Comparison of ENCODE assay signal across 9 mouse cellular contexts in the genomic region with DNA sequence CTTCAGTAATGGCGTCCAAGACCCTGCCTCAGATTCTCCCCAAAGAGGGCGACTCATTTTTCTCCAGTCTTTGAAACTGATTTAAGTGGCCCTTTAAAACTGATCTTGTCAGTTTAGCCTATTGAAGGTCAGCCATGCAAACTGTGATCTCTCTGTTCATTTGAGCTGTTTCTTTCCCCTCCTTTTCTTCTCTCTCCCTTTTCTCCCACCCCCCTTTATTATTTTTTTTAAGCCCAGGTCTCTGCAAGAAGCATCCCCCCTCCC. TPM values are rescaled to one million over a fixed set of nuclear protein-coding genes. Genes with fewer than 3 reads are reported as not detected.
DNase-seq lines count a peak whose midpoint lies in the region; ATAC-seq and TF ChIP-seq lines count a peak whose summit lies in the region.
"Had no signal": no experiment of that assay in that cellular context is flagged by ENCODE, and none has a peak within 500 bp of the region (broad histone marks: within the 10 kb centered on the region; RNA-seq: fewer than 3 reads in every experiment).

No protein-coding gene starts in this region.

- H3K9me3 ChIP-seq in lung, embryonic 14.5 days (ENCODE audit: low read depth, low read length): no peaks in the 10 kb centered on the region
- H3K9me3 ChIP-seq in forebrain, embryonic 16.5 days (ENCODE audit: control insufficient read depth, low read length): no peaks in the 10 kb centered on the region
- H3K9me3 ChIP-seq in liver, embryonic 11.5 days (ENCODE audit: control insufficient read depth, low read length): no peaks in the 10 kb centered on the region
- H3K9me3 ChIP-seq in stomach, embryonic 15.5 days: no peaks in the 10 kb centered on the region

- no peak for DNase-seq in lung, embryonic 14.5 days
- no peak for DNase-seq in lung, postnatal 36 days
- DNase-seq in liver, embryonic 11.5 days (ENCODE audit: low spot score): no peak
- DNase-seq in frontal cortex, postnatal 25 days (ENCODE audit: low spot score in 2 of 2): no peak
- DNase-seq: cerebellum, adult 9-11 months; right cerebral cortex, postnatal 14 days had no signal

- peak overlapping the region; percentile 69 for H3K4me2 ChIP-seq in lung, embryonic 14.5 days
- peak overlapping the region; percentile 90 for H3K4me2 ChIP-seq in forebrain, embryonic 16.5 days (ENCODE audit: low read length)
- H3K4me2 ChIP-seq in liver, embryonic 11.5 days: peak overlapping the region; percentile 68
- peak overlapping the region; percentile 70 for H3K4me2 ChIP-seq in stomach, embryonic 15.5 days

- H3K4me3 ChIP-seq in lung, embryonic 14.5 days (ENCODE audit: low read depth, low read length): peak overlapping the region; percentile 96
- peak overlapping the region; percentile 36 for H3K4me3 ChIP-seq in forebrain, embryonic 16.5 days (replicated peaks; ENCODE audit: low read length)
- H3K4me3 ChIP-seq in liver, embryonic 11.5 days (ENCODE audit: low read depth, low read length): peak overlapping the region; percentile 71
- H3K4me3 ChIP-seq in stomach, embryonic 15.5 days (replicated peaks): peak overlapping the region; percentile 71

- 8% methylated on average over 2 of the region's 2 CpGs for WGBS in lung, embryonic 14.5 days
- 17% methylated on average over 2 of the region's 2 CpGs for WGBS in forebrain, embryonic 16.5 days
- WGBS in liver, embryonic 11.5 days: 6% methylated on average over 2 of the region's 2 CpGs
- 8% methylated on average over 2 of the region's 2 CpGs for WGBS in stomach, embryonic 15.5 days

- peaks cover 3% of the 10 kb centered on the region for H3K4me1 ChIP-seq in lung, embryonic 14.5 days (ENCODE audit: insufficient read depth)
- peaks cover 17% of the 10 kb centered on the region for H3K4me1 ChIP-seq in forebrain, embryonic 16.5 days (replicated peaks; ENCODE audit: control insufficient read depth, insufficient read depth, low read length)
- peaks cover 4% of the 10 kb centered on the region for H3K4me1 ChIP-seq in liver, embryonic 11.5 days (replicated peaks; ENCODE audit: control insufficient read depth, insufficient read depth, low read length)
- peaks cover 6% of the 10 kb centered on the region; the same call in 1 of the 2 replicates for H3K4me1 ChIP-seq in stomach, embryonic 15.5 days

- H3K27me3 ChIP-seq in lung, embryonic 14.5 days (ENCODE audit: insufficient read depth, low read length): no peaks in the 10 kb centered on the region
- H3K27me3 ChIP-seq in forebrain, embryonic 16.5 days (replicated peaks; ENCODE audit: control insufficient read depth, insufficient read depth, low read length): peaks cover 32% of the 10 kb centered on the region
- H3K27me3 ChIP-seq in liver, embryonic 11.5 days (replicated peaks; ENCODE audit: control insufficient read depth, insufficient read depth, low read length): peaks cover 57% of the 10 kb centered on the region
- no peaks in the 10 kb centered on the region for H3K27me3 ChIP-seq in stomach, embryonic 15.5 days (replicated peaks)

- H3K36me3 ChIP-seq in lung, embryonic 14.5 days (ENCODE audit: insufficient read depth): peaks cover 70% of the 10 kb centered on the region
- no peaks in the 10 kb centered on the region for H3K36me3 ChIP-seq in forebrain, embryonic 16.5 days (ENCODE audit: control insufficient read depth, insufficient read depth)
- H3K36me3 ChIP-seq in liver, embryonic 11.5 days (ENCODE audit: control insufficient read depth, insufficient read depth, low read length): no peaks in the 10 kb centered on the region
- H3K36me3 ChIP-seq in stomach, embryonic 15.5 days: 0 out of 2 replicates have a peak, but pooled peaks cover 5% of the 10 kb centered on the region

- TF ChIP-seq CTCF in lung, embryonic 14.5 days (IDR thresholded peaks at IDR 0.05; ENCODE audit: low read depth): no peak

- H3K9ac ChIP-seq in lung, embryonic 14.5 days: peak overlapping the region; percentile 100
- H3K9ac ChIP-seq in forebrain, embryonic 16.5 days (replicated peaks; ENCODE audit: low read depth, low read length): peak overlapping the region; percentile 45
- peak overlapping the region; percentile 61; the same call in 1 of the 2 replicates for H3K9ac ChIP-seq in liver, embryonic 11.5 days (ENCODE audit: low read depth, low read length)
- no peak overlapping the region; the same call in 1 of the 2 replicates for H3K9ac ChIP-seq in stomach, embryonic 15.5 days

- ATAC-seq in lung, embryonic 14.5 days (ENCODE audit: insufficient read depth): no peak
- no peak for ATAC-seq in forebrain, embryonic 16.5 days
- ATAC-seq in liver, embryonic 11.5 days (replicated peaks; ENCODE audit: low FRiP score): no peak
- no peak for ATAC-seq in stomach, embryonic 15.5 days (ENCODE audit: insufficient read depth, low FRiP score, low read depth)
- ATAC-seq in monocyte, adult 5-6 weeks (replicated peaks; ENCODE audit: insufficient number of reproducible peaks, low FRiP score, low TSS enrichment, poor library complexity, severe bottlenecking): no peak

- peak overlapping the region; percentile 100 for H3K27ac ChIP-seq in lung, embryonic 14.5 days (ENCODE audit: low read depth)
- H3K27ac ChIP-seq in forebrain, embryonic 16.5 days (ENCODE audit: low read length): no peak overlapping the region; the same call in 1 of the 2 replicates
- H3K27ac ChIP-seq in liver, embryonic 11.5 days (ENCODE audit: low read depth, low read length): peak overlapping the region; percentile 64
- H3K27ac ChIP-seq in stomach, embryonic 15.5 days: peak overlapping the region; percentile 59

RNA-seq across cellular contexts. Expression of gene Nr2f2, which starts 11.2 kb away (rescaled TPM):
- 142 and 146 TPM in 2 replicates for polyA plus RNA-seq in lung, embryonic 14.5 days (2014; fragmentation: Nextera tagmentation; extraction: Ambion mirVana)
- polyA plus RNA-seq in forebrain, embryonic 16.5 days (2015; fragmentation: Nextera tagmentation; extraction: Ambion mirVana): 88.4 and 90.6 TPM in 2 replicates
- polyA plus RNA-seq in liver, embryonic 11.5 days (2014; fragmentation: Nextera tagmentation; extraction: Ambion mirVana): 49.6 and 49.7 TPM in 2 replicates
- polyA plus RNA-seq in stomach, embryonic 15.5 days (2015; fragmentation: Nextera tagmentation; extraction: Ambion mirVana): 66.9 and 72.6 TPM in 2 replicates
- total RNA-seq in monocyte, adult 5-6 weeks (2017): not detected in 3 replicates

Comparison
In these comparisons a context has a peak if more than half of its experiments do, and no peak if none do; other contexts are left out.
1. H3K4me3 ChIP-seq: peak in every context shown above with its lines; median percentile 96 in lung, embryonic 14.5 days; 71 in liver, embryonic 11.5 days; 71 in stomach, embryonic 15.5 days; 36 in forebrain, embryonic 16.5 days.